Mouse (Mus musculus): Measurements from ENCODE around the gene Prdx5.

- TF ChIP-seq CTCF (IDR thresholded peaks at IDR 0.05; ENCODE audit: low read depth, low read length) (no peak), GATA1 (IDR thresholded peaks at IDR 0.05; ENCODE audit: borderline replicate concordance, low read length) (no peak), GATA2 (IDR thresholded peaks at IDR 0.05; ENCODE audit: borderline replicate concordance, low read depth, low read length) (no peak), POLR2AphosphoS5 (IDR thresholded peaks at IDR 0.05; ENCODE audit: insufficient replicate concordance, low read depth, low read length) (no peak)
Observed at GRCm38 (mm10) chr19:6875834-6876233, 34.1 kb downstream of the Prdx5 start.
